Mouse (Mus musculus) liver, embryonic 14.5 days (tissue): ENCODE measurements around the gene Srxn1.

Experiments used
- CTCF ChIP-seq: IDR thresholded peaks from 2 replicates; pipeline ENCODE4 v1.5.1; 2016; ENCODE audit warnings: antibody characterized with exemption, low read depth, control low read depth
- EP300 ChIP-seq: IDR thresholded peaks from 2 replicates; pipeline ENCODE4 v1.6.1; 2016; ENCODE audit warnings: antibody characterized with exemption, low read depth

DNA sequence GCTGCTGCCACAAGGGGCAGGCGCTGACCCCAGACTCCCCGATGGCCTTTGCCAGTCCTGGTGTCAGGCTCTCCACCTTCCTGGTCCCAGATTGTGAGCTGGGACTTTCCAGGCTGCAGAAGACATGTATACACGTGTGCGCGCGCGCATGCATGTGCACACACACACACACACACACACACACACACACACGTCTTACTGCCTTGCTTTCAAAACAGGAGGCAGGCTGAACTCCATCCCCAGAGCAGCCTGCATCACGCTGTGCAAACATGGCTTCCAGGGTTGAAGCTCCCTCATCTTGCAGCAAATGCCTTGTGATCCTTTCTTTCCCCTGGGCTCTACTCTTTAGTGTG lies 35.9 kb upstream of the Srxn1 start:
- TF ChIP-seq CTCF (no peak), EP300 (no peak)
